Mouse (Mus musculus): ENCODE results near the gene Pan3. TPM values are rescaled to one million over a fixed set of nuclear protein-coding genes. Genes with fewer than 3 reads are reported as not detected.

The Pan3 gene
- polyA plus RNA-seq, 1 experiment: 111 TPM

DNA sequence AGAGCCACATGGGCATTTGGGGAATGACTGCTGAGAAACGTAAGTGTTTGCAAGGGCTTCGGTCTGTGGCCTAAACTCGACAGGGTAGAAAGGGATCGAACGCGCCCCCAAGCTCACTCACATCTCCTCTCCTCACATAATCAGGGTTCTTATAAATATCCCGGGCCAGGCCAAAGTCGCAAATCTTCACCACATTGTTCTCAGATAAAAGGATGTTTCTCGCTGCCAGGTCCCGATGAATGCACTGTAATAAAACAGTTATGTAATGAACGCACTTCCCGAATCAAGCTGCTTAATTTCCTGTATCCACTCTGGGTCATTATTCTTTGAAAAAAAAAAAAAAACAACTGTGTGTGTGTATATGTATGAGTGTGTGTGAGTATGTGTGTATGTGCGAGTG is 150.2 kb downstream of the Pan3 start:
- no peaks in the 10 kb centered on the region for H3K4me1 ChIP-seq (ENCODE audit: control insufficient read depth, insufficient read depth, low read length)
- H3K4me3 ChIP-seq (ENCODE audit: low read depth, low read length): no peak overlapping the region
- no peak overlapping the region for H3K9ac ChIP-seq (ENCODE audit: low read depth, poor library complexity, severe bottlenecking)
- no peaks in the 10 kb centered on the region for H3K27me3 ChIP-seq (ENCODE audit: control insufficient read depth, insufficient read depth, low read length, poor library complexity, severe bottlenecking)
- H3K9me3 ChIP-seq (replicated peaks; ENCODE audit: control insufficient read depth, insufficient read depth, low read length, poor library complexity, severe bottlenecking): no peaks in the 10 kb centered on the region
- H3K36me3 ChIP-seq (ENCODE audit: control insufficient read depth, insufficient read depth, low read length, poor library complexity, severe bottlenecking): no peaks in the 10 kb centered on the region
- H3K27ac ChIP-seq (ENCODE audit: insufficient read depth, low read length): no peak overlapping the region
- no peak for TF ChIP-seq POLR2A (IDR thresholded peaks at IDR 0.05; ENCODE audit: insufficient read depth, low read length)
- no peak for TF ChIP-seq EP300 (IDR thresholded peaks at IDR 0.05; ENCODE audit: insufficient read depth, low read depth, low read length)
- TF ChIP-seq CTCF (IDR thresholded peaks at IDR 0.05; ENCODE audit: low read depth, low read length): no peak

DNA sequence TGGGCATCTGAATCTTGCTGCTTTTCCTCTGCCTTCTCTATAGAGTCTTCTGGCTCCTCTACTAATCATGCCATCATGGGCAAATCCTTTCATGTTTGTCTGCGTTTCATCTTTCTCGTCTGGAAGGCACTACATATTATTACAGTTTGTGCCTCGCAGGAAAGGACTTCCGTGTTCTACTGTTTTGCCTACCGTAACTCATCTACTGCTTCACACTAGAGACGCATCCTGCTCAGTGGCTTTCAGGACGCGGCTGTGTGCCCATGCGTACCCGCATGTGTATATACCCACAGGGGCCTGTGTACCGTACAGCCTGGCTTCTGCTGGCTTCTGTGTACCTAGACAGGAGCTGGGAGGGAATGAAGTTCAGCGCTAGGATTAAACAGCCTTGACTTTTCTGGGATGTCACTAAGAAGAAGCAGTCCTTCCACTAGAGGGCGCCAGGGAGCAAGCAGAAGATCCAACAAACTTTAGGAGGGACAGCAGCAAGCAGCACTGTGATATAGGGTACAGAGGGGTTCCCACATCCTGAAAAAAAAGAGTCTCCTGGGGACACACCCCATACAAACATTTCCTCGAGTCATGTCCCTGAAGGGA is 153.8 kb downstream of the Pan3 start:
- Histone ChIP-seq H3K4me1 (ENCODE audit: control insufficient read depth, insufficient read depth, low read length) (no peaks in the 10 kb centered on the region), H3K36me3 (ENCODE audit: control insufficient read depth, insufficient read depth, low read length, poor library complexity, severe bottlenecking) (no peaks in the 10 kb centered on the region), H3K27me3 (ENCODE audit: control insufficient read depth, insufficient read depth, low read length, poor library complexity, severe bottlenecking) (no peaks in the 10 kb centered on the region), H3K9ac (ENCODE audit: low read depth, poor library complexity, severe bottlenecking) (no peak overlapping the region), H3K27ac (ENCODE audit: insufficient read depth, low read length) (no peak overlapping the region), H3K4me3 (ENCODE audit: low read depth, low read length) (no peak overlapping the region), H3K9me3 (replicated peaks; ENCODE audit: control insufficient read depth, insufficient read depth, low read length, poor library complexity, severe bottlenecking) (no peaks in the 10 kb centered on the region)
- peak; percentile 77 for TF ChIP-seq CTCF (IDR thresholded peaks at IDR 0.05; ENCODE audit: low read depth, low read length)
- no peak for TF ChIP-seq POLR2A (IDR thresholded peaks at IDR 0.05; ENCODE audit: insufficient read depth, low read length)
- TF ChIP-seq EP300 (IDR thresholded peaks at IDR 0.05; ENCODE audit: insufficient read depth, low read depth, low read length): no peak

DNA sequence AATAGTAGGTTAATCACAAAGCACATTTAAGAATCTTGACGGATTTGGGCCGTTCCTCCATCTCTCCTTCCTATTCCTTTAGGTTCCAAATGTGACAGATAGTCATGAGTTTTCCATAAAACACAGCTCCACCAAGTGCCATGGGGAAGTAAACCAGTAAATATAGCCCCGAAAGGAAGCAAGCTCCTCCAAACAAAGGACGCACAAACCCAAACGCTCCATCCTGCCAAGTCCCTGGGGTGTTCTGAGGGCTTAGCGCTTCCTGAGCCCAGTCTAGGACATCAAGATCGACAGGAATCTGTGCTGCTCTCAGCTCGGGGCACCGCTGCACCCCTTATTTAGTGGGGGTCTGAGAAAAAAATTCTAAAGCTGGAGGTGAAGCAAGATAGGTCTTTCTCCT is 154.7 kb downstream of the Pan3 start:
- TF ChIP-seq POLR2A (IDR thresholded peaks at IDR 0.05; ENCODE audit: insufficient read depth, low read length) (no peak), EP300 (IDR thresholded peaks at IDR 0.05; ENCODE audit: insufficient read depth, low read depth, low read length) (no peak), CTCF (IDR thresholded peaks at IDR 0.05; ENCODE audit: low read depth, low read length) (no peak)
- no peaks in the 10 kb centered on the region for H3K27me3 ChIP-seq (ENCODE audit: control insufficient read depth, insufficient read depth, low read length, poor library complexity, severe bottlenecking)
- H3K36me3 ChIP-seq (ENCODE audit: control insufficient read depth, insufficient read depth, low read length, poor library complexity, severe bottlenecking): no peaks in the 10 kb centered on the region
- H3K9ac ChIP-seq (ENCODE audit: low read depth, poor library complexity, severe bottlenecking): no peak overlapping the region
- H3K27ac ChIP-seq (ENCODE audit: insufficient read depth, low read length): no peak overlapping the region
- H3K4me3 ChIP-seq (ENCODE audit: low read depth, low read length): no peak overlapping the region
- no peaks in the 10 kb centered on the region for H3K9me3 ChIP-seq (replicated peaks; ENCODE audit: control insufficient read depth, insufficient read depth, low read length, poor library complexity, severe bottlenecking)
- no peaks in the 10 kb centered on the region for H3K4me1 ChIP-seq (ENCODE audit: control insufficient read depth, insufficient read depth, low read length)

DNA sequence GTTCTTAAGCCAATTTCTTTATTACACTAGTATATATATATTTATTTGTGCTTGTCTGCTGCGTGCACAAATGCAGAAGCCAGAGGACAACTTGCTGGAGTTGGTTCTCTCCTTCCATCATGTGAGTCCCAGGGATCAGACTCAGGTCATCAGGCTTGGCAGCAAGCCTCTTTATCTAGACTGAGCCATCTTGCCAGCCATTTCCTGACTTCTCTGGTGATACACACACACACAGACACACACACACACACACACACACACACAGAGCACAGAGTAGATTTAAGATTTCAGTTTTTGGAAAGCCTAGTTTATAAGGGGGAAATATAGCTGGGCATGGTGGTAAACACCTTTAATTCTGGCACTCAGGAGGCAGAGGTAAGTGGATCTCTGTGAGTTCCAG is 155.1 kb downstream of the Pan3 start:
- Histone ChIP-seq H3K27ac (ENCODE audit: insufficient read depth, low read length) (no peak overlapping the region), H3K36me3 (ENCODE audit: control insufficient read depth, insufficient read depth, low read length, poor library complexity, severe bottlenecking) (no peaks in the 10 kb centered on the region), H3K4me3 (ENCODE audit: low read depth, low read length) (no peak overlapping the region), H3K9ac (ENCODE audit: low read depth, poor library complexity, severe bottlenecking) (no peak overlapping the region), H3K4me1 (ENCODE audit: control insufficient read depth, insufficient read depth, low read length) (no peaks in the 10 kb centered on the region), H3K27me3 (ENCODE audit: control insufficient read depth, insufficient read depth, low read length, poor library complexity, severe bottlenecking) (no peaks in the 10 kb centered on the region), H3K9me3 (replicated peaks; ENCODE audit: control insufficient read depth, insufficient read depth, low read length, poor library complexity, severe bottlenecking) (no peaks in the 10 kb centered on the region)
- no peak for TF ChIP-seq POLR2A (IDR thresholded peaks at IDR 0.05; ENCODE audit: insufficient read depth, low read length)

DNA sequence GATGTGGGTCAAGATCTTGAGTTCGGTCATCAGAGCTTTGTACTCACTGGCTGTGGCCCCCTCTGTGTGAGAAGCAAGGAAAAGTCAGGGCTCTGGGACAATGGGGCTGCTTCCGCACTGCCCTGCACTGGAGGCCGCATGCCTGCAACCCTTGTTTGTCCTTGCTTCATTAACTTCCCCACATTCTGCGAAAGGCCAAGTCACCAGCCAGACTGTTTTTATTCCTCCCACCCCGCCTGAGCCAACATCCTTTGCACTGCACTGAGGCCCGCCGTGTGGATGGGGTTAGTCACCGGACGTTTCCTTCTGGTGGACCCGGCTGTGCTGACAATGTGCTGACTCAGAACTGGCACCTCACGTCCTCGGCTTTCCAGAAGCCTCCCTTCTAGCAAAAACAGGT is 159.9 kb downstream of the Pan3 start:
- Histone ChIP-seq H3K27me3 (ENCODE audit: control insufficient read depth, insufficient read depth, low read length, poor library complexity, severe bottlenecking) (no peaks in the 10 kb centered on the region), H3K27ac (ENCODE audit: insufficient read depth, low read length) (no peak overlapping the region), H3K9me3 (replicated peaks; ENCODE audit: control insufficient read depth, insufficient read depth, low read length, poor library complexity, severe bottlenecking) (no peaks in the 10 kb centered on the region), H3K9ac (ENCODE audit: low read depth, poor library complexity, severe bottlenecking) (no peak overlapping the region), H3K36me3 (ENCODE audit: control insufficient read depth, insufficient read depth, low read length, poor library complexity, severe bottlenecking) (no peaks in the 10 kb centered on the region), H3K4me3 (ENCODE audit: low read depth, low read length) (0 out of 2 replicates have a peak overlapping the region, but pooled peaks have one; percentile 1), H3K4me1 (ENCODE audit: control insufficient read depth, insufficient read depth, low read length) (no peaks in the 10 kb centered on the region)
- no peak for TF ChIP-seq POLR2A (IDR thresholded peaks at IDR 0.05; ENCODE audit: insufficient read depth, low read length)
- TF ChIP-seq EP300 (IDR thresholded peaks at IDR 0.05; ENCODE audit: insufficient read depth, low read depth, low read length): 0 out of 2 replicates have a peak, but pooled peaks have one; percentile 2
- TF ChIP-seq CTCF (IDR thresholded peaks at IDR 0.05; ENCODE audit: low read depth, low read length): no peak

DNA sequence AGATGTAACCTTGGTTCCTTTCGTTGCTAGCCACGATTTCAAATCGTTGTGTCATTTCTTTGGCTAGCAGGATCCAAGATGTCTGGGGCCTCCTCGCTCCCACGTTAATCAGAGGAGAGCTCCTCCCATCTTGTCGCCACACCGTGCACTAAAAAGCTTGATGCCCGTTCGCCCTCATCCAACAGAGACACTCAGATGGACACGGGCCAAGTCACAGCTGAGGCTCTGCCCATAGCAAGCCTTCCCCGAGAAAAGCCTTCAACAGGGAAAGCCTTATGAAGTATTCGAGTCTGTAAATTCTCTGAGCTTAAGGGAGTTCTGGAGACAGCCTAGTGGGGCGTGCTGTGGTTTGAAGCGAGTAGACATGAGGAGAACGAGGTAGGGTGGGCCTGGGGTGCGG is 167.9 kb downstream of the Pan3 start:
- Histone ChIP-seq H3K36me3 (ENCODE audit: control insufficient read depth, insufficient read depth, low read length, poor library complexity, severe bottlenecking) (no peaks in the 10 kb centered on the region), H3K4me1 (ENCODE audit: control insufficient read depth, insufficient read depth, low read length) (no peaks in the 10 kb centered on the region), H3K27me3 (ENCODE audit: control insufficient read depth, insufficient read depth, low read length, poor library complexity, severe bottlenecking) (no peaks in the 10 kb centered on the region), H3K9me3 (replicated peaks; ENCODE audit: control insufficient read depth, insufficient read depth, low read length, poor library complexity, severe bottlenecking) (no peaks in the 10 kb centered on the region), H3K27ac (ENCODE audit: insufficient read depth, low read length) (no peak overlapping the region), H3K4me3 (ENCODE audit: low read depth, low read length) (no peak overlapping the region), H3K9ac (ENCODE audit: low read depth, poor library complexity, severe bottlenecking) (no peak overlapping the region)
- TF ChIP-seq EP300 (IDR thresholded peaks at IDR 0.05; ENCODE audit: insufficient read depth, low read depth, low read length): no peak
- no peak for TF ChIP-seq POLR2A (IDR thresholded peaks at IDR 0.05; ENCODE audit: insufficient read depth, low read length)
- TF ChIP-seq CTCF (IDR thresholded peaks at IDR 0.05; ENCODE audit: low read depth, low read length): no peak

Other genes starting within 250 kb of the Pan3 start
- gene Gsx1, start 241.5 kb upstream of the Pan3 start, polyA plus RNA-seq (2011; ENCODE audit: insufficient read depth, insufficient read length, low read depth, missing spikeins): not detected in 2 replicates
- not detected in 2 replicates for gene Pdx1, start 160.2 kb upstream of the Pan3 start, polyA plus RNA-seq (2011; ENCODE audit: insufficient read depth, insufficient read length, low read depth, missing spikeins)
- 0.70 and 1.1 TPM in 2 replicates for gene Cdx2, start 122.9 kb upstream of the Pan3 start, polyA plus RNA-seq (2011; ENCODE audit: insufficient read depth, insufficient read length, low read depth, missing spikeins)
- not detected in 2 replicates for gene Urad, start 107.7 kb upstream of the Pan3 start, polyA plus RNA-seq (2011; ENCODE audit: insufficient read depth, insufficient read length, low read depth, missing spikeins)
- gene Flt3, start 29.7 kb upstream of the Pan3 start, polyA plus RNA-seq (2011; ENCODE audit: insufficient read depth, insufficient read length, low read depth, missing spikeins): 0.21 TPM in 1 of 2 replicates, not detected in the other